Mouse (Mus musculus): ENCODE results near the gene Nfia.

Gene Nfia

GRCm38 (mm10) chr4:97816753-97817152, 44.2 kb downstream of the Nfia start:
- DNase-seq (ENCODE audit: low spot score) = no peak

DNA sequence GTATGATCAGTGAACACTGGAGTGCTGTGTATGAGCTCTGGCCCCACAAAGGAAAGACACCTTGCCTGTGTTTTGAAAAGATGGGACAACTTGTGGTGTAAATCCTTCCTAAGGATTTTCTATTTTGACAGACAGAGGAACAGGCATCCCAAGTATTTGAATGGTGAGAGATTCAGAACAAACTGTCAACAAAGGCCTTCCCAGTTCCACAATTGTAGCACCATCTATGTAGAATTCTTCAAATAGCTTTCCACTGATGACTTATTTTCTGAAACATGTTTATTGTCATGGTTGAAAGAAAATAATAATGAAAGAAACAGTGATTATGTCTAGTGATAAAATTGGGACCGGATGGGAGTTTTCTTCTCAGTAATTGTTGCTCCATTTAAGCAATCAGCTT, 45.2 kb downstream of the Nfia start:
- no peak for DNase-seq (ENCODE audit: low spot score)

DNA sequence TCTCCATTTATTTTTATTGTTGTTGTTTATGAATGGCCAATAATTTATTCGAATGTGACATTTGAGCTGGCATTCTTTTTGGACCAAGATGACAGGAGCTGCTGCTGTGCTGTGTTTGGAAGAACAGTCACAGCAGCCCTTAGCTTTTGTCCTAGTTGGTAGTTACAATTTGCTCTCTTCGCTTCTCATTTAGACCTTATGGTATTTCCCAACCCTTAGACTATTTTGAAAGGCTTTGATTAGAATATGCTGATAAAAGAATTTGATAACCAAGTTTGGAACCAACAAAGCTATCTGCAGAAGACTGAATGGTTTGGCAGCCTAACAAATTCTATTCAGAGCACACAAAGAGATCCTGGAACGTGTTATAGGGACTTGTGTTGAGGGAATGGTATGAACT, 46.0 kb downstream of the Nfia start:
- no peak for DNase-seq (ENCODE audit: low spot score)

- no peak for DNase-seq (ENCODE audit: low spot score)
Measured at GRCm38 (mm10) chr4:97819101-97819500, 46.6 kb downstream of the Nfia start.

DNA sequence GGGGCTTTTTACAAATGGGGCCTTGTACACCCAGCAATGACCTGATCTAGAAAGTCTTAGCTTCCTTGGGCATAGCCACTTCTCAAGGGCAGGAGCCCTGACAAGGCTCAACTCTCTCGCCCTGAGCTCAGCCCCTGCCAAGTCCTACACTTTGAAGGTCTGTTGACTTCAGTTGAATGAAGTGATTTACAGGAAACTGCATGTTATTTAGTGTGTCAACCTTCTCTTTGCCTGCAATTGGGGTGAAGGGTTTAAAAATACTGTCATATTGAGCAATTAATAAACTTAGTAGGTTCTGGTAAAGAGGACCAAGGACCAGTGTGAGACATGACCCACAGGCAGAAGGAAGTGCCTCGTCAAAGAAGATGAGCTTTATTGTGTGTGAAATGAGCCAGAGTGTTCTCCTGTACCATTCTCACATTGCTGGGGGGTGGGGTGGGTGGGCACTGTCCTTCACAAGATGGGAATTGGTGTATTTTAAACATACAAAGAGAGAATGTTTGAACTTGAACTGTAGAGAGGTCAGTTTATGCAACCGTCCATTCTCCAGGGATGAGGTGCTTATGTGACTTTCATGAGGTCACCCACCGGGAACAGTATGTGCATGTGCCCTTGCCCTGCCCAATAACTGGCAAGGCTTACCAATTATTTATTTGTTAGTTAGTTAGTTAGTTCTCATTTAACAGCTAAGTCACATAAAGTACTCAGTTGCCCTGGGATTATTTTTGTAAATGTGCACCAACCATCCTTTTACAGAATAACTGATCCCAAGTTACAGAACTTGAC, 48.1 kb downstream of the Nfia start:
- DNase-seq (ENCODE audit: low spot score) = no peak

DNA sequence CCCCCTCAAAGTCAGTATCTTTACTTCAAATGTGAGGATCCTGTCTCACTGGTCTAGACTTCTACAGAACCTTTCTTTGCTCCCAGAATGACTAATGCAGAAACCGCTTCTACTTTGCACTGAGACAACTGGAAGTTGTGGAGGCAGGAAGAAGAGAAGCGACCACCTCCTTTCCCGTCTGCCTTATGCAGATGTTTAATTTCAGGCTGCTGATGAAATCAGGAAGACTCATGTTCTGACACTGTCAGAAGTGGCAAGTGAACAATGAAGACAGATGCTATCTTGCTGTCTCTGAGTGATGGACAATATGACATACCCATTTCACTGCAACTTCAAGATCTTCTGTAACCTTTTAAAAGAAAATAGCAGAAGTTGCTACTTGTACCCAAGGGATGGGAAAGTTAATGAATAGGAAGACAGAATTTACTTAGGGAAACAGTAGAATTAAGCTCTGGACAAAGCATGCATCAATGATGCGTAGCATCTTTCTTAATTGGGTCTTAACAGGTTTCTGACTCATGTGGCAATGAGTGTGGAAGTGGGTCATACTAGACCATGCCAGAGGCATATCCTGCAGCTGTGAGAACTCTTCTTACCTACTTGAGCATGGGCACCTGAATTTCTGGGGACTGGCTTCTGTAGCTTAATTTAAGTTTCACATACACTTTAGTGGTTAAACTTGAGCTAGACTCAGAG, 49.2 kb downstream of the Nfia start:
- no peak for DNase-seq (ENCODE audit: low spot score)

DNA sequence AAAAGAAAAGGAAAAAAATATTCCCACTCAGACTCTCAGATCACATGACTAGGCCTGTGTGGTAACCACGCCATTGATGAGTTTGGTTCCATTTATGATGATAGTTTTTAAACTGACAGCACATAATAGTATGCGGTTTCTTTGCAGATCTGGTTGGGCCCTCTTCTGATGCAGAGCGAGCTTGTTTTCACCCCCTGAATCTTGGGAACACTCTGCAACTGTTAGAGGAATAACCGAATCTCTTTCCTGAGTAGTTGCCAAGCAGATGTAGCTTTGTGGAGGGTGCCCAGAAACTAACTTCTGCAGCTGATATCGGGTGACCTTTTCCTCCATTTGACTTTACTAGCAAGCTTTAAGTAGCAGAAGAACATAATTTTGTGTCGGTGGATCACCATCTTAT, 51.0 kb downstream of the Nfia start:
- DNase-seq (ENCODE audit: low spot score) = no peak

- no peak for DNase-seq (ENCODE audit: low spot score)
Measured at GRCm38 (mm10) chr4:97824451-97824850, 51.9 kb downstream of the Nfia start.

GRCm38 (mm10) chr4:97825432-97825831, 52.9 kb downstream of the Nfia start:
- no peak for DNase-seq (ENCODE audit: low spot score)

- DNase-seq (ENCODE audit: low spot score) = no peak
Measured at GRCm38 (mm10) chr4:97825841-97826240, 53.3 kb downstream of the Nfia start.

GRCm38 (mm10) chr4:97827115-97827514, 54.6 kb downstream of the Nfia start:
- DNase-seq (ENCODE audit: low spot score) = no peak

- DNase-seq (ENCODE audit: low spot score) = no peak
Measured at GRCm38 (mm10) chr4:97828579-97828978, 56.0 kb downstream of the Nfia start.

DNA sequence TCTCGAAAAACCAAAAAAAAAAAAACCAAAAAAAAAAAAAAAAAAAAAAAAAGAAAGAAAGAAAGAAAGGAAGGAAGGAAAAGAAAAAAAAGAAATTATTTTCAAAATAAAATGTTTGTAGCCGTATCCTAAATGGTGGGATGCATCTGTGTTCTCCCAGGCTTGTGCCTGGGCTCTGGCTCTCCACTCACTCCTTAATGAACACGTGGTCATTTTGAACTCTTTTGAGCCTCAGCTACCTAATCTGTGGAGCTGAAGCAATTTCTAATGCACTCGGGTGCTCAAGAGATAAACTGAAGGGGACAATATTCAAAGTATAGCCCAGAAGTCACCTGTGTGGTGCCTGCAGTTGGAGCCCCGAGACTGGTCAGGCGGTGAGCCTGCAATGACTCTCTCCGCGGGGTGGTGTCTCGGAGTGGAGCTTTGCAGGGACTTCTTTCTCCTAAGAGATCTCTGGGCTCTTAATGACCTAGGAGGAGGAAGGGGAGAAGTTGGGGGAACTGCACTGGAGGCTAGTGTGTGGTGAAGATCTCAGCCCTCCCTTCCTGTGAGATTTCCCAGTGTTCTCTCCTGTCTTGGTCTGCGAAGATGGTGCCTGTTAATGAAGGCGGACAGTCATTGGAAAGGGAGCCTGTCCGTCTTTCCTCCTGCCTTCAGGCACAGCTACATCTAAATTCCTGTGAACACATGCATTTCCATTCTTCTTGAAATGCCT, 57.0 kb downstream of the Nfia start:
- DNase-seq (ENCODE audit: low spot score) = no peak

- no peak for DNase-seq (ENCODE audit: low spot score)
Measured at GRCm38 (mm10) chr4:97830051-97830853, 57.7 kb downstream of the Nfia start.

- no peak for DNase-seq (ENCODE audit: low spot score)
Measured at GRCm38 (mm10) chr4:97830935-97831608, 58.5 kb downstream of the Nfia start.

- no peak for DNase-seq (ENCODE audit: low spot score)
Measured at GRCm38 (mm10) chr4:97831611-97832278, 59.2 kb downstream of the Nfia start.

GRCm38 (mm10) chr4:97832279-97832640, 59.7 kb downstream of the Nfia start:
- no peak for DNase-seq (ENCODE audit: low spot score)

DNA sequence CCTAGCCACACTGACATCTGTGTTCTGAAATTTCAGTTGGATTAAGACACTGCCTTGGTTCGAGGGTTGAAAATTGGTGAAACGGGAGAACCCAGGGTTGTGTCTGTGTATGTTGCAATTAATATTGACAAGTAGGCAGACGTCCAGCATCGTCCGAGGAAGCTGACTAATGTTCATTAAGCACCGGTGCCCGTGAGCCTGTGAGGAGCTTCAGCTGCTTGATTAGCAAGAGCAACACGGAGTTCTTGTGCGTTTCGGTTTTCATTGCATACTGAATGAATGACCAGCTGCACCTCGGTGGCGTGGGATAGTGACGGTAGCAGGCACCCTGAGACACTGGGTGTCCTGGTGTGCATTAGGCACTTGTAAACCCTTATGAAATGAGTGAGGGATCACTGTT, 64.3 kb downstream of the Nfia start:
- no peak for DNase-seq (ENCODE audit: low spot score)

- no peak for DNase-seq (ENCODE audit: low spot score)
Measured at GRCm38 (mm10) chr4:97837724-97838123, 65.2 kb downstream of the Nfia start.

DNA sequence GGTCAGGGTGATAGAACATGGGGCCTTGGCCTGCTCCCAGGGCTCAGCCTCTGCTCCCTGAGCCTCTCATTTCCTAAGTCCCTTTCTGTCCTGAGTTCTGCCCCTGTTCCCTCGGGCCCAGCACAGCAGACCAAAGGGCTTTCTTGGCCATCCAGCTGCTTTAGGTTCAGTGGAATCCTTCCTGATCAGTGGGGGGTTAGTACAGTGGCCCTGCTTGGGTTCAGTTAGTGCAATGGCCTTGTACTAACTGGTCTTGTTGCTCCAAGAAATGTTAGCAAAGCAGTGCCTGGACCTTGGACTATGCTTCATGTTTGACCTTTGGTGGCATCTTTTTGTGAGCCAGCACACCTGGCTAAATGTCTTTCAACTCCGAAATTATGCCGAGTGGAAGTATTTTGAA, 66.1 kb downstream of the Nfia start:
- DNase-seq (ENCODE audit: low spot score) = no peak

Data from ovary, postnatal 14 days (tissue).